Mouse (Mus musculus) frontal cortex, postnatal 25 days (tissue): Measurements from ENCODE around the gene Ccdc127.
A peak's percentile ranks its signal among the peaks of the same experiment; 100 is the strongest.

Experiments used
- DNase-seq, 2 experiments: peaks; one replicate each; pipeline ENCODE4 v3.0.0; 2022; ENCODE audit warnings: low spot score in 2 of 2

The Ccdc127 gene

GRCm38 (mm10) chr13:74349566-74350434, at the start of gene Ccdc127, which contains the start of gene Sdha:
Gene Ccdc127 (plus strand): TSS chr13:74350309.
Gene Sdha (minus strand): TSS chr13:74350280.
- DNase-seq = peak; percentile 93 to 96

- DNase-seq = peak; percentile 64
Observed at GRCm38 (mm10) chr13:74300925-74301606, 49.0 kb upstream of the Ccdc127 start.

GRCm38 (mm10) chr13:74301607-74301984, 48.5 kb upstream of the Ccdc127 start:
- no peak for DNase-seq

- DNase-seq = no peak
Observed at GRCm38 (mm10) chr13:74302050-74303037, 47.8 kb upstream of the Ccdc127 start.

GRCm38 (mm10) chr13:74305380-74305779, 44.7 kb upstream of the Ccdc127 start:
- DNase-seq = no peak

- no peak for DNase-seq
Observed at GRCm38 (mm10) chr13:74305780-74306179, 44.3 kb upstream of the Ccdc127 start.

GRCm38 (mm10) chr13:74314616-74315015, 35.5 kb upstream of the Ccdc127 start:
- DNase-seq = no peak

GRCm38 (mm10) chr13:74316386-74316785, 33.7 kb upstream of the Ccdc127 start:
- no peak for DNase-seq

GRCm38 (mm10) chr13:74316789-74317169, 33.3 kb upstream of the Ccdc127 start:
- no peak for DNase-seq

- peak; percentile 66 to 81 for DNase-seq
Observed at GRCm38 (mm10) chr13:74317170-74317849, 32.8 kb upstream of the Ccdc127 start, which contains the start of gene Pdcd6. Gene Pdcd6 (minus strand): TSS chr13:74317580.

GRCm38 (mm10) chr13:74329321-74329720, 20.8 kb upstream of the Ccdc127 start:
- no peak for DNase-seq

GRCm38 (mm10) chr13:74341036-74341435, 9.1 kb upstream of the Ccdc127 start:
- no peak for DNase-seq

- DNase-seq = no peak
Observed at GRCm38 (mm10) chr13:74350435-74350906, 362 bp downstream of the Ccdc127 start.

- DNase-seq = no peak
Observed at GRCm38 (mm10) chr13:74356491-74356890, 6.4 kb downstream of the Ccdc127 start.

GRCm38 (mm10) chr13:74362218-74362617, 12.1 kb downstream of the Ccdc127 start:
- DNase-seq = no peak

GRCm38 (mm10) chr13:74363176-74363858, 13.2 kb downstream of the Ccdc127 start:
- no peak for DNase-seq

- no peak for DNase-seq
Observed at GRCm38 (mm10) chr13:74363859-74364235, 13.7 kb downstream of the Ccdc127 start, which contains the start of gene Lrrc14b. Gene Lrrc14b (minus strand): TSS chr13:74364005.

- no peak for DNase-seq
Observed at GRCm38 (mm10) chr13:74381533-74382276, 31.6 kb downstream of the Ccdc127 start.

- no peak for DNase-seq
Observed at GRCm38 (mm10) chr13:74382289-74382688, 32.2 kb downstream of the Ccdc127 start.
